Mouse (Mus musculus): ENCODE data around the gene Rnase4.

- TF ChIP-seq POLR2A (IDR thresholded peaks at IDR 0.05; ENCODE audit: low read depth, low read length) = no peak
- TF ChIP-seq CTCF (conservative IDR thresholded peaks at IDR 0.05; ENCODE audit: insufficient read depth, insufficient read length, low read depth, low read length) = no peak
These were observed 7.1 kb upstream of the Rnase4 start for GRCm38 (mm10) chr14:51083805-51084204.
